Mouse (Mus musculus): ENCODE measurements at regions not wholly inside any gene's neighbourhood (a gene's known extent, or its start where the extent isn't known, plus 50 kb on each side); places are given as distances from the start of the nearest gene placed in this dataset.

DNA sequence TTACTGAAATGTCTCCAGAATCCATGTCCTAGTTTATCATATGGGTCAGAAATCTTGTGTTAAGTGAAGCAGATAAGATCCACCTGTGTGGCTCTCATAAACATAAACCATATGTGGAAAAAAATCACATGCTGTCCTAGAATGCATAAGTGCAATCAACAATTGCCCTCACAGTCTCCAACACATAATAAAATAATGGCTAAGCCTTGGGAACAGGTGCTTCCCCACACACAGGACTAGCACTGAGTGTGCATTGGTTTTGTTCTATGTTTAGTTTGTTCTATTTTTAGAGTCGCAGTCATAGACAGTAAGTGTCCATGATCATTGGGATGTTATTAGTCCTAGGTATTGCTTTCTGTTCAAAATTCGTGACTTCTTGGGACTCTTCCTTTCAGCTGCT is 719.5 kb upstream of the Kirrel3 start:
- no peak for TF ChIP-seq CTCF (conservative IDR thresholded peaks at IDR 0.05; ENCODE audit: insufficient read depth, insufficient read length, low read depth, low read length)
- TF ChIP-seq POLR2A (IDR thresholded peaks at IDR 0.05; ENCODE audit: low read depth, low read length), result no peak
